Mouse (Mus musculus) small intestine, adult 2 months (tissue): ENCODE results near the gene Map3k6. TPM values are rescaled to one million over a fixed set of nuclear protein-coding genes. Genes with fewer than 3 reads are reported as not detected.

ENCODE experiments used
- H3K27ac ChIP-seq: fragments of 200-500 bp; 2 replicates; pipeline ENCODE4 v1.5.1; 2012; ENCODE audit warnings: low read depth, low read length, control low read depth, inconsistent platforms; ENCODE audit not compliant: insufficient read depth
- H3K27me3 ChIP-seq: fragments of 200-500 bp; 2 replicates; pipeline ENCODE4 v1.6.1; 2012; ENCODE audit warnings: mild to moderate bottlenecking, moderate library complexity, low read length, inconsistent platforms; ENCODE audit not compliant: control insufficient read depth, insufficient read depth
- H3K36me3 ChIP-seq: fragments of 200-500 bp; 2 replicates; pipeline ENCODE4 v1.6.1; 2012; ENCODE audit warnings: mild to moderate bottlenecking, low read length, control low read depth, inconsistent platforms; ENCODE audit not compliant: control insufficient read depth, insufficient read depth
- H3K4me1 ChIP-seq: fragments of 200-500 bp; 2 replicates; pipeline ENCODE4 v1.6.1; 2012; ENCODE audit warnings: low read length, inconsistent platforms, mixed read lengths; ENCODE audit not compliant: control insufficient read depth, insufficient read depth, insufficient read length
- H3K4me3 ChIP-seq: fragments of 200-500 bp; 2 replicates; pipeline ENCODE4 v1.5.1; 2012; ENCODE audit warnings: low read depth, mild to moderate bottlenecking, control low read depth, inconsistent platforms, low read length, moderate library complexity
- CTCF ChIP-seq: fragments of 200-500 bp; IDR thresholded peaks from 2 replicates; pipeline ENCODE4 v1.5.1; 2012; ENCODE audit warnings: low read depth, mild to moderate bottlenecking, control low read depth, inconsistent platforms, low read length, moderate library complexity, mixed read lengths; ENCODE audit not compliant: insufficient replicate concordance, insufficient read length; ENCODE audit errors: extremely low read depth
- POLR2A ChIP-seq: fragments of 200-500 bp; IDR thresholded peaks from 2 replicates; pipeline ENCODE4 v1.6.1; 2012; ENCODE audit warnings: low read depth, mild to moderate bottlenecking, control low read depth, inconsistent platforms, low read length, moderate library complexity
- WGBS: fragments of 180-500 bp; shearing (Covaris S2); methylation state at CpG from one replicate; pipeline ENCODE4 v1.1.7; 2018; 5-methylcytosine and 5-hydroxymethylcytosine counted together
- polyA plus RNA-seq: library from polyadenylated mRNA; depleted of rRNA; stranded (reverse); fragments of >200 nt; gene quantifications from 2 replicates; pipeline ENCODE4 v1.2.3, GENCODE M21; 2012; rRNA removed

Map3k6 gene
- 1.7 and 75.5 TPM in 2 replicates for polyA plus RNA-seq

GRCm38 (mm10) chr4:133240490-133240921 lies at the start of gene Map3k6:
TSS of gene Map3k6 (plus strand) at chr4:133240818.
- Histone ChIP-seq H3K4me1 (peaks cover 6% of the 10 kb centered on the region), H3K36me3 (no peaks in the 10 kb centered on the region), H3K4me3 (peak within 1 kb of the TSS; percentile 85), H3K27me3 (no peaks in the 10 kb centered on the region), H3K27ac (peak within 1 kb of the TSS; percentile 87)
- TF ChIP-seq POLR2A (peak; percentile 91), CTCF (no peak)
- 6% methylated on average over 16 of the region's 16 CpGs for WGBS

GRCm38 (mm10) chr4:133194482-133194881 lies 46.1 kb upstream of the Map3k6 start:
- Histone ChIP-seq H3K27me3 (no peaks in the 10 kb centered on the region), H3K36me3 (peaks cover 77% of the 10 kb centered on the region), H3K4me3 (no peak overlapping the region), H3K4me1 (no peaks in the 10 kb centered on the region), H3K27ac (no peak overlapping the region)
- 92% methylated on average over 11 of the region's 11 CpGs for WGBS
- TF ChIP-seq POLR2A (no peak), CTCF (no peak)

- 58% methylated on average over 4 of the region's 4 CpGs for WGBS
- peaks cover 72% of the 10 kb centered on the region for H3K36me3 ChIP-seq
These were observed 45.6 kb upstream of the Map3k6 start for GRCm38 (mm10) chr4:133195014-133195413.

GRCm38 (mm10) chr4:133196136-133196535 lies 44.5 kb upstream of the Map3k6 start:
- WGBS: 78% methylated on average over 2 of the region's 2 CpGs
- Histone ChIP-seq H3K27ac (no peak overlapping the region), H3K27me3 (no peaks in the 10 kb centered on the region), H3K4me1 (peaks cover 14% of the 10 kb centered on the region), H3K36me3 (peaks cover 61% of the 10 kb centered on the region), H3K4me3 (no peak overlapping the region)
- TF ChIP-seq CTCF (no peak), POLR2A (no peak)

More at GRCm38 (mm10) chr4:133195014-133195413, 45.6 kb upstream of the Map3k6 start:
- Histone ChIP-seq H3K4me1 (peaks cover 3% of the 10 kb centered on the region; the same call in 1 of the 2 replicates), H3K27me3 (no peaks in the 10 kb centered on the region), H3K4me3 (no peak overlapping the region), H3K27ac (no peak overlapping the region)
- TF ChIP-seq CTCF (no peak), POLR2A (no peak)

- H3K27me3 ChIP-seq: no peaks in the 10 kb centered on the region
- TF ChIP-seq CTCF (no peak), POLR2A (no peak)
- no peak overlapping the region for H3K27ac ChIP-seq
- H3K36me3 ChIP-seq: peaks cover 55% of the 10 kb centered on the region
- peaks cover 20% of the 10 kb centered on the region for H3K4me1 ChIP-seq
- 38% methylated on average over 7 of the region's 7 CpGs for WGBS
- H3K4me3 ChIP-seq: no peak overlapping the region
These were observed 43.8 kb upstream of the Map3k6 start for GRCm38 (mm10) chr4:133196852-133197251.

GRCm38 (mm10) chr4:133197355-133197754 lies 43.3 kb upstream of the Map3k6 start:
- TF ChIP-seq POLR2A (no peak), CTCF (no peak)
- no peak overlapping the region for H3K4me3 ChIP-seq
- H3K36me3 ChIP-seq: peaks cover 52% of the 10 kb centered on the region
- WGBS: 49% methylated on average over 5 of the region's 5 CpGs
- peaks cover 20% of the 10 kb centered on the region for H3K4me1 ChIP-seq
- no peak overlapping the region for H3K27ac ChIP-seq
- no peaks in the 10 kb centered on the region for H3K27me3 ChIP-seq

- no peak overlapping the region for H3K4me3 ChIP-seq
- WGBS: 69% methylated on average over 13 of the region's 13 CpGs
- H3K36me3 ChIP-seq: peaks cover 47% of the 10 kb centered on the region
- H3K27ac ChIP-seq: no peak overlapping the region
- TF ChIP-seq CTCF (no peak), POLR2A (no peak)
- H3K4me1 ChIP-seq: peaks cover 20% of the 10 kb centered on the region
- no peaks in the 10 kb centered on the region for H3K27me3 ChIP-seq
These were observed 42.8 kb upstream of the Map3k6 start for GRCm38 (mm10) chr4:133197801-133198286.
